Mouse (Mus musculus) cortical plate, adult 2 months (tissue): Measurements from ENCODE around the gene Paf1. TPM values are rescaled to one million over a fixed set of nuclear protein-coding genes. Genes with fewer than 3 reads are reported as not detected.

Source experiments
- H3K27ac ChIP-seq: fragments of 200-500 bp; 2 replicates; pipeline ENCODE4 v1.5.1; 2012; ENCODE audit warnings: low read length, control low read depth, inconsistent platforms; ENCODE audit not compliant: insufficient read depth
- H3K4me1 ChIP-seq: fragments of 200-500 bp; 2 replicates; pipeline ENCODE4 v1.6.1; 2011; ENCODE audit warnings: low read length; ENCODE audit not compliant: control insufficient read depth, insufficient read depth
- H3K4me3 ChIP-seq: fragments of 200-500 bp; 2 replicates; pipeline ENCODE4 v1.5.1; 2011; ENCODE audit warnings: mild to moderate bottlenecking, low read length, control low read depth; ENCODE audit not compliant: insufficient read depth
- CTCF ChIP-seq: fragments of 200-500 bp; IDR thresholded peaks from 2 replicates; pipeline ENCODE4 v1.5.1; 2011; ENCODE audit warnings: mild to moderate bottlenecking, control low read depth, low read length; ENCODE audit not compliant: insufficient read depth; ENCODE audit errors: extremely low read depth
- POLR2A ChIP-seq: fragments of 200-500 bp; IDR thresholded peaks from 2 replicates; pipeline ENCODE4 v1.6.1; 2011; ENCODE audit warnings: mild to moderate bottlenecking, low read length, control low read depth; ENCODE audit not compliant: insufficient read depth; ENCODE audit errors: extremely low read depth
- polyA plus RNA-seq: library from polyadenylated mRNA; depleted of rRNA; stranded (reverse); fragments of >200 nt; gene quantifications from 2 replicates; pipeline ENCODE4 v1.2.3, GENCODE M21; 2012

Gene Paf1
- polyA plus RNA-seq, 1 experiment: 101 TPM

GRCm38 (mm10) chr7:28368276-28368920 is 24.4 kb upstream of the Paf1 start:
- TF ChIP-seq CTCF (no peak), POLR2A (no peak)
- Histone ChIP-seq H3K4me3 (no peak overlapping the region), H3K4me1 (no peaks in the 10 kb centered on the region), H3K27ac (no peak overlapping the region)

DNA sequence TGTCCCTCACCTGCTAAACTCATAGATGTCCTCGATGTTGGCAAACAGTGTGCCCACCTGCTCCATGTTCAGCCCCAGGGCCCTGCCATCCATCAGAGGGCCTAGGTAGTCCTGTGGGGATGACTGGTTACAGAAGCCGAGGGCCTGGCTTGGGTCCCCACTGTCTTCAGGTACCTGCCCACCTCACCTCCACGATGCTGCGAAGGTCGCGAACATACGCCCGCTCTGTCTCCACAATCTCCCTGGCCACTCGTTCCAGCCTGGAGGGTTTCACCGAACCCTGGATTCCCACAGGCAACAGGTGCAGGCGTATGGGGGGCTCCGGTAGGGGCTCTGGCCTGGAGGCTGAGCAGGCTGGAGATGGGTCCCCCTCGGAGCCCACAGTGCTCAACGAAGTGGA is 22.7 kb upstream of the Paf1 start:
- no peaks in the 10 kb centered on the region for H3K4me1 ChIP-seq
- TF ChIP-seq POLR2A (no peak), CTCF (no peak)
- no peak overlapping the region for H3K27ac ChIP-seq
- no peak overlapping the region for H3K4me3 ChIP-seq

DNA sequence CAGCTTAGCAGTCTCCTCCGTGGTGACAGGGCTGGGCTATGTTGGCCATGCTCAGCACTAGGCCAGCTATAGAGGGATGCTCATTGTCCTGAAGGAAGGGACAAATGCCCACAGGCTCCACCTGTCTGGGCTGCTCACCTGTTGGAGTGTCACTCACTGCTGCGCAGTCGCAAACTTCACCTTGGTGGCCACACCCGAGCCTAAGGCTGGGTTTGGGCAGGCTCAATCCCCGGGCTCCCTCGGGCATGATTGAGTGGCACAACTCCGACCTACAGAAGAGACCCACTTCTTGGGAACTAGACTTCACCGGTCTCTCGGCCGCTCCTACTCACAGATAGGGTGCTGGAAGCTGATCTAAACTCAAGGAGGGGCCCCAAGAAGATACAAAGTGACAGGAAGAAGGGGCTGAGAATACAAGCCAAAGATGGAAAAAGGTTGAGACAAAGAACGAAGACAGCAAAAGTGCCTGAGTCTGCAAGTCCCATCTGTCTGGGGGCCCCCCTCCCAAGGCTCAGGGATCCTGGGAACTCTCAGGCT is 21.7 kb upstream of the Paf1 start:
- TF ChIP-seq POLR2A (no peak), CTCF (no peak)
- Histone ChIP-seq H3K27ac (no peak overlapping the region), H3K4me1 (no peaks in the 10 kb centered on the region; the same call in 1 of the 2 replicates), H3K4me3 (peak overlapping the region; percentile 26; the same call in 1 of the 2 replicates)

DNA sequence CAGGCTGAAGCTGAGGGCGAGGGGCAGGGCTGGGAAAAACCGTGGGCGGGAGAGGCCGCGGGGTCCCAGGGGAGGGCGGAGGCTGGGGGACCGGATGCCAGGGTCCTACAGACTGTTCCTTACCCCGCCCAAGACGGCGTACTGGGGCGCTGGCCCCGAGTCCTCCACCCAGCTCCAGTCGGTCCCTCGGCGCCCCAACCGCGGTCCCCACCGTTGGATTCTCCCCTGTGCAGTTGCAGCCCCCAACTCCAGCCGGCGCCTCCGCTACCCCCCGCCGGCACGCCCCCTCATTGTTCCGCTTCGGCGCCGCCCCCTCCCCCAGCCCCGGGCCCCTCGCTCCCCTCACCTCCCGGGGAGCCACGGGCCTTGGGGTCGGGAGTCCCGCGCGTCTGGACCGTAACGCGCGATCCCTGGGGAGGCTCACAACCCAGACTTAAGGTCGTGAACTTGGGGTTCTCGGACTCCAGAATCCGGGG is 21.2 kb upstream of the Paf1 start:
- H3K4me1 ChIP-seq: no peaks in the 10 kb centered on the region; the same call in 1 of the 2 replicates
- H3K4me3 ChIP-seq: peak overlapping the region; percentile 26
- H3K27ac ChIP-seq: no peak overlapping the region
- TF ChIP-seq CTCF: no peak
- no peak for TF ChIP-seq POLR2A

DNA sequence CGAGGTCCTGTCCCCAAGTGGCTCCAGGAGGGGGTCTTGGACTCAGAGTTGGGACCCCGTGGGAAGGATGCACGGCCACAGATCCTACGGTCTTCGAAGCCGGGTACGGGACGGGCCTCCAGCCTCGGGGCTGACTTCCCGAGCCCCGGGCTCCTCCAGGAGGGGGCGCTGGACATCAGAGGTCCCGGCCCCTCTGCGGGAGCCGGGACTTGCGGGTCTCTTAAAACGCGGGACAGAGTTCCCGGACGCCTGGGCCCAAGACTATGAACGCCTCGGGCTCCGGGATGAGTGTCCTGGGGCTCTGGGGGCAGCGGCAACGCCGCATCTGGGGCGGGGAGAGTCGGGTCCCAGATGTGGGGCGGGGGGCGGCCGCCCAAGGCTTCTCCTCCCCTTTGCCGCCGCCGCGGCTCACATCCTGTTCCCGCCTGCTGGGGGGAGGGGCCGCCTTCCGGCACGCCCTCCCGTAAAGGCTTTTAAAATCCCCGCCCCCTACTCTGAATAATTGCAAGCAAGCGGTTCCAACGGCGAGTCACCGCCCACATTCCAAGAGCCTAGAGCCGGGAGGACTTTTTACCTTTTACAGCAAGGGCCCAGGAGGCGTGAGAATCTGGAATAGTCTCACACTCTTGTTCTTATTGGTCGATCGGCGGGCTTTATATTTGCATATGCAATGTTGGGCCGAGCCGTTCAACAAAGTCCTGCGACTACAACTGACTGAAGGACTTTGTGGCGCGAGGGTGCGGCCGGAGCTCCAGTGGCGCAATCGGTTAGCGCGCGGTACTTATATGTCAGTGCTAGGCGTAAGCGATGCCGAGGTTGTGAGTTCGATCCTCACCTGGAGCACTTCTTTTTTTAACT is 20.3 kb upstream of the Paf1 start, which contains the start of gene Plekhg2:
Gene Plekhg2 (minus strand): TSS at position 349 of the 858 bp plus-strand sequence.
- H3K27ac ChIP-seq: peak within 1 kb of the TSS; percentile 51; the same call in 1 of the 2 replicates
- TF ChIP-seq CTCF: no peak
- 0 out of 2 replicates have a peak, but pooled peaks have one; percentile 17 for TF ChIP-seq POLR2A
- peak within 1 kb of the TSS; percentile 26 for H3K4me3 ChIP-seq
- no peaks in the 10 kb centered on the region; the same call in 1 of the 2 replicates for H3K4me1 ChIP-seq

- TF ChIP-seq POLR2A (no peak), CTCF (peak; percentile 65)
- H3K4me3 ChIP-seq: peak overlapping the region; percentile 26
- H3K4me1 ChIP-seq: no peaks in the 10 kb centered on the region; the same call in 1 of the 2 replicates
- H3K27ac ChIP-seq: no peak overlapping the region
Observed at GRCm38 (mm10) chr7:28373131-28373581, 19.6 kb upstream of the Paf1 start.

DNA sequence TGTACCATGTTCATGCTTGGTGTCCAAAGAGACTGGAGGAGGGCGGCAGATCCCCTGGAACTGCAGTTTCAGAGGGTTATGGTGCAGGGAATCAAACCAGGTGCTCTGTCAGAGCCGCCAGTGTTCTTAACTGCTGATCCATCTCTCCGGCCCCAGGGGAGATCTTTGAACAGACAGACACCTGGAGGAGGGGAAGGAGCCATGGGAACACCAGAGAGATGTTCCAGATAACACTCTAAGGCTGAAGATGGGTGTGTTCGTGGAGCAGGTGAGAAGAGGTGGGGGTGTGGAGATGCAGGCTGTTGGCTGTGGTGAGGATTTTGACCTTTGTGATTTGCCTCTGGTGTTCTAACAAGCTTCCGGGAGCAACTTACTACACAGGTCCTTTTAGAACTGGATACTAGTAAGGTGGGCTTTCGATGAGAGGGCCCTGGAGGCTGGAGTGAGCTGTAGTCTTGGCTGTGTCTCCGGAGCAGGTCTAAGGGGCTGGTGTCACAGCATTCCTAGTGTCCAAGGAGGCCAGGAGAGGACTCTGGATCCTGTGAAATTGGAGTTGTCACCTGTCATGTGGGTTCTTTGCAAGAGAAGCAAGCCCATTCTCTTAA is 18.8 kb upstream of the Paf1 start:
- Histone ChIP-seq H3K4me1 (no peaks in the 10 kb centered on the region; the same call in 1 of the 2 replicates), H3K4me3 (no peak overlapping the region), H3K27ac (no peak overlapping the region)
- no peak for TF ChIP-seq POLR2A
- no peak for TF ChIP-seq CTCF

DNA sequence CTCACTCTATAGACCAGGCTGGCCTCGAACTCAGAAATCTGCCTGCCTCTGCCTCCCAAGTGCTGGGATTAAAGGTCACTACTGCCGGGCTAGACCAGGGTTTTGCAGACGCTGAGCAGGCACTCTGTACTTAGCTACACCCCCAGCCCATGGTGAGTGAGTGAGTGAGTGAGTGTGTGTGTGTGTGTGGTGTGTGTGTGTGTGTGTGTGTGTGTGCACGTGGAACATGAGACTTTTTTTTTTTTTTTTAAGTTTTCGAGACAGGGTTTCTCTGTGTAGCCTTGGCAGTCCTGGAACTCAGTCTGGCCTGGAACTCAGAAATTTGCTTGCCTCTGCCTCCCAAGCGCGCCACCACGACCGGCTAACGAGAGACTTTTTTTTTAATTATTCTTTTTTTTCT is 18.1 kb upstream of the Paf1 start:
- Histone ChIP-seq H3K4me1 (no peaks in the 10 kb centered on the region; the same call in 1 of the 2 replicates), H3K4me3 (no peak overlapping the region; the same call in 1 of the 2 replicates), H3K27ac (no peak overlapping the region)
- TF ChIP-seq POLR2A: no peak
- TF ChIP-seq CTCF: no peak

DNA sequence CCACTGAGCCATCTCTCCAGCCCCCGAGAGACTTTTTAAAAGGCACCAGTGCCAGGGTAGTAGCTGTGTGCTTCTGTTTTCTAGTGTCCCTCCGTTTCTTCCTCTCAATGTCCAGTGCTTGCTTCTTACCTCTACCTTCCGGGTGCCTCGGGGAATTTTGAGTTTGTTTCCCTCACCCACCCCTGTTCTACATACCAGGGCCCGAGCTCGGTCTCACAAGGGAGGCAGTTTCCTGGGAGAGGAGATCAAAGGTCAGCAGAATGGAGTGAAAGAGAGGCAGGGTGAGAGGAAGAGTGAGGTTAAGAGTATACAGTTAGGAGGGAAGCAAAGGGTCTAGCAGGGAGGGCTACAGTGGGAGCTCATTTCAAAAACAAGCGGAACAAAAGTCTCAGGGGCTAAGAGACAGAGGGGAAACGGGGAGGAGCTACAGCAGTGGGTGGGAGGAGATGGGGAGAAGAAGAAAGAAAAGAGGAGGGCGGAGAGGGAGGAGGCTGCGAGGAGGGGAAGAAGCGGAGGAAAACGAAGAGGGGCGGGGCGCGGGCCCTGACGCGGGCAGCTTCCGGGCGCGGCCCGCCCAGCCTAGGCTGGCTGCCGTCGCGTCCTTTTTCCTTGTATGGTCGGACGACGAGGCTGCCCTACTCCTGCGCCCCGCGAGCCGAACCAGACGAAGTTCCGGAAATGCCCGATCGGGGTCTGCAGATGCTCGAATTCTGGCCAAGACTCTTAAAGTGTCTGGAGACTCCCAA is 17.4 kb upstream of the Paf1 start:
- H3K4me1 ChIP-seq: no peaks in the 10 kb centered on the region; the same call in 1 of the 2 replicates
- TF ChIP-seq CTCF (no peak), POLR2A (peak; percentile 41; the same call in 1 of the 2 replicates)
- H3K4me3 ChIP-seq: peak overlapping the region; percentile 22
- peak overlapping the region; percentile 86 for H3K27ac ChIP-seq
